Mouse (Mus musculus) megakaryocyte, embryonic 14.5 days (primary cell): ENCODE data around the gene Gm20671.

ENCODE experiments used
- FLI1 ChIP-seq: IDR thresholded peaks from 2 replicates; pipeline ENCODE4 v1.6.1; 2012; ENCODE audit warnings: low read length, inconsistent platforms, mixed read lengths
- GATA1 ChIP-seq: IDR thresholded peaks from 3 replicates; pipeline ENCODE4 v1.6.1; 2012; ENCODE audit warnings: mixed read lengths, low read length, inconsistent platforms, borderline replicate concordance

- TF ChIP-seq GATA1, result no peak
- TF ChIP-seq FLI1, result no peak
Observed at GRCm38 (mm10) chr5:32697208-32697867, 129.6 kb downstream of the Gm20671 start.
